Mouse (Mus musculus) MEL (cell line): ENCODE data around the gene Ccdc144b. TPM values are rescaled to one million over a fixed set of nuclear protein-coding genes. Genes with fewer than 3 reads are reported as not detected.

Experiments
- DNase-seq: peaks from one replicate; pipeline ENCODE4 v3.0.0; 2011; ENCODE audit warnings: low read depth, low spot score
- H3K27ac ChIP-seq: 2 replicates; pipeline ENCODE4 v1.5.1; 2012; ENCODE audit warnings: low read depth, mild to moderate bottlenecking, control low read depth, low read length, moderate library complexity; ENCODE audit not compliant: control insufficient read depth
- H3K27me3 ChIP-seq, 2 experiments: fragments of 150-350 bp in 1 of 2; sonication (generic) in 1 of 2; 2 replicates each; pipeline ENCODE4 v1.6.1; 2012; ENCODE audit warnings: low read length in 2 of 2, mild to moderate bottlenecking in 2 of 2, improper control_type of control experiment in 1 of 2, moderate library complexity in 1 of 2; ENCODE audit not compliant: insufficient read depth in 2 of 2, control insufficient read depth in 1 of 2
- H3K36me3 ChIP-seq, 2 experiments: 2 replicates each; pipeline ENCODE4 v1.6.1; 2012 to 2014; ENCODE audit warnings: low read length in 2 of 2, improper control_type of control experiment in 1 of 2, inconsistent platforms in 1 of 2, mild to moderate bottlenecking in 1 of 2; ENCODE audit not compliant: insufficient read depth in 2 of 2, control insufficient read depth in 1 of 2
- H3K4me1 ChIP-seq, 2 experiments: fragments of 150-350 bp in 1 of 2; sonication (generic) in 1 of 2; 2 replicates each; pipeline ENCODE4 v1.6.1; 2012; ENCODE audit warnings: low read length in 2 of 2, improper control_type of control experiment in 1 of 2, mild to moderate bottlenecking in 1 of 2; ENCODE audit not compliant: insufficient read depth in 2 of 2, control insufficient read depth in 1 of 2
- H3K4me3 ChIP-seq, 2 experiments: fragments of 150-350 bp in 1 of 2; sonication (generic) in 1 of 2; 2 replicates each; pipeline ENCODE4 v1.5.1; 2012; ENCODE audit warnings: low read depth in 2 of 2, low read length in 2 of 2, mild to moderate bottlenecking in 2 of 2, moderate library complexity in 2 of 2, control low read depth in 1 of 2, improper control_type of control experiment in 1 of 2; ENCODE audit not compliant: control insufficient read depth in 1 of 2, insufficient read depth in 1 of 2
- H3K79me2 ChIP-seq: 2 replicates; pipeline ENCODE4 v1.6.1; 2012; ENCODE audit warnings: mild to moderate bottlenecking, low read length, moderate library complexity; ENCODE audit not compliant: control insufficient read depth, poor library complexity, insufficient read depth
- H3K9ac ChIP-seq: 2 replicates; pipeline ENCODE4 v1.6.1; 2012; ENCODE audit warnings: low read depth, mild to moderate bottlenecking, control low read depth, low read length, moderate library complexity; ENCODE audit not compliant: control insufficient read depth, poor library complexity, severe bottlenecking
- H3K9me3 ChIP-seq: fragments of 150-350 bp; sonication (generic); replicated peaks from 2 replicates; pipeline ENCODE4 v1.6.1; 2012; ENCODE audit warnings: mild to moderate bottlenecking, low read length, improper control_type of control experiment, moderate library complexity; ENCODE audit not compliant: insufficient read depth
- BHLHE40 ChIP-seq: IDR thresholded peaks from 2 replicates; pipeline ENCODE4 v1.6.1; 2012; ENCODE audit warnings: low read depth, mild to moderate bottlenecking, inconsistent platforms, low read length, improper control_type of control experiment, borderline replicate concordance
- CHD2 ChIP-seq: IDR thresholded peaks from 2 replicates; pipeline ENCODE4 v1.6.1; 2011; ENCODE audit warnings: low read length, improper control_type of control experiment
- CTCF ChIP-seq, 3 experiments: IDR thresholded peaks in 2 of 3; conservative IDR thresholded peaks in 1 of 3; 2 replicates each; pipeline ENCODE4 v1.5.1; 2011 to 2012; ENCODE audit warnings: low read length in 3 of 3, low read depth in 2 of 3, mild to moderate bottlenecking in 2 of 3, improper control_type of control experiment in 1 of 3, inconsistent platforms in 1 of 3, mixed read lengths in 1 of 3, moderate library complexity in 1 of 3; ENCODE audit not compliant: control insufficient read depth in 1 of 3, insufficient read depth in 1 of 3, poor library complexity in 1 of 3, severe bottlenecking in 1 of 3
- E2F4 ChIP-seq: IDR thresholded peaks from 2 replicates; pipeline ENCODE4 v1.6.1; 2011; ENCODE audit warnings: low read depth, low read length, improper control_type of control experiment, borderline replicate concordance
- ELF1 ChIP-seq: IDR thresholded peaks from 2 replicates; pipeline ENCODE4 v1.6.1; 2014; ENCODE audit warnings: low read depth, mild to moderate bottlenecking, inconsistent platforms, low read length, improper control_type of control experiment, moderate library complexity
- EP300 ChIP-seq, 2 experiments: IDR thresholded peaks; 2 replicates each; pipeline ENCODE4 v1.6.1; 2011; ENCODE audit warnings: improper control_type of control experiment in 2 of 2, low read length in 2 of 2, low read depth in 1 of 2, mild to moderate bottlenecking in 1 of 2
- ETS1 ChIP-seq: IDR thresholded peaks from 2 replicates; pipeline ENCODE4 v1.6.1; 2012; ENCODE audit warnings: low read depth, mild to moderate bottlenecking, inconsistent platforms, low read length, improper control_type of control experiment, moderate library complexity
- GABPA ChIP-seq: IDR thresholded peaks from 2 replicates; pipeline ENCODE4 v1.6.1; 2012; ENCODE audit warnings: low read depth, mild to moderate bottlenecking, inconsistent platforms, low read length, improper control_type of control experiment, moderate library complexity
- GATA1 ChIP-seq: IDR thresholded peaks from 2 replicates; pipeline ENCODE4 v1.6.1; 2011; ENCODE audit warnings: low read depth, low read length, improper control_type of control experiment
- JUND ChIP-seq: IDR thresholded peaks from 2 replicates; pipeline ENCODE4 v1.6.1; 2011; ENCODE audit warnings: low read depth, mild to moderate bottlenecking, improper control_type of control experiment, low read length
- KAT2A ChIP-seq: conservative IDR thresholded peaks from 2 replicates; pipeline ENCODE4 v1.6.1; 2012; ENCODE audit warnings: low read depth, low read length, improper control_type of control experiment, inconsistent platforms
- MAFK ChIP-seq: IDR thresholded peaks from 2 replicates; pipeline ENCODE4 v1.6.1; 2011; ENCODE audit warnings: low read depth, mild to moderate bottlenecking, low read length, improper control_type of control experiment, borderline replicate concordance
- MAX ChIP-seq: IDR thresholded peaks from 2 replicates; pipeline ENCODE4 v1.6.1; 2011; ENCODE audit warnings: low read length, improper control_type of control experiment
- MAZ ChIP-seq: IDR thresholded peaks from 2 replicates; pipeline ENCODE4 v1.6.1; 2012; ENCODE audit warnings: low read depth, mild to moderate bottlenecking, inconsistent platforms, low read length, improper control_type of control experiment
- MYB ChIP-seq: IDR thresholded peaks from 2 replicates; pipeline ENCODE4 v1.6.1; 2011; ENCODE audit warnings: mild to moderate bottlenecking, low read depth, low read length, improper control_type of control experiment
- MYC ChIP-seq: IDR thresholded peaks from 2 replicates; pipeline ENCODE4 v1.6.1; 2011; ENCODE audit warnings: low read depth, mild to moderate bottlenecking, low read length, improper control_type of control experiment, moderate library complexity
- POLR2AphosphoS2 ChIP-seq: IDR thresholded peaks from 2 replicates; pipeline ENCODE4 v1.6.1; 2011; ENCODE audit warnings: low read length, improper control_type of control experiment
- POLR2AphosphoS5 ChIP-seq: IDR thresholded peaks from 2 replicates; pipeline ENCODE4 v1.6.1; 2012; ENCODE audit warnings: low read depth, borderline replicate concordance, mild to moderate bottlenecking, inconsistent platforms, low read length, moderate library complexity, mixed read lengths
- RAD21 ChIP-seq: IDR thresholded peaks from 2 replicates; pipeline ENCODE4 v1.6.1; 2011; ENCODE audit warnings: mild to moderate bottlenecking, low read depth, low read length, improper control_type of control experiment
- RCOR1 ChIP-seq: IDR thresholded peaks from 2 replicates; pipeline ENCODE4 v1.6.1; 2012; ENCODE audit warnings: low read depth, mild to moderate bottlenecking, inconsistent platforms, low read length, improper control_type of control experiment
- SIN3A ChIP-seq: IDR thresholded peaks from 2 replicates; pipeline ENCODE4 v1.6.1; 2012; ENCODE audit warnings: low read length, improper control_type of control experiment, inconsistent platforms
- TAL1 ChIP-seq: IDR thresholded peaks from 2 replicates; pipeline ENCODE4 v1.6.1; 2012; ENCODE audit warnings: mild to moderate bottlenecking, inconsistent platforms, low read length, moderate library complexity, mixed read lengths
- TBP ChIP-seq: IDR thresholded peaks from 2 replicates; pipeline ENCODE4 v1.8.0; 2011; ENCODE audit warnings: low read depth, low read length, improper control_type of control experiment
- TCF12 ChIP-seq: IDR thresholded peaks from 2 replicates; pipeline ENCODE4 v1.6.1; 2014; ENCODE audit warnings: low read depth, mild to moderate bottlenecking, inconsistent platforms, low read length, improper control_type of control experiment, moderate library complexity
- USF1 ChIP-seq: IDR thresholded peaks from 2 replicates; pipeline ENCODE4 v1.6.1; 2014; ENCODE audit warnings: low read depth, mild to moderate bottlenecking, inconsistent platforms, low read length, improper control_type of control experiment, moderate library complexity
- USF2 ChIP-seq, 2 experiments: IDR thresholded peaks; 2 replicates each; pipeline ENCODE4 v1.6.1; 2011 to 2012; ENCODE audit warnings: improper control_type of control experiment in 2 of 2, low read length in 2 of 2, borderline replicate concordance in 1 of 2, inconsistent platforms in 1 of 2, low read depth in 1 of 2, mild to moderate bottlenecking in 1 of 2; ENCODE audit not compliant: insufficient read depth in 1 of 2
- ZC3H11A ChIP-seq: IDR thresholded peaks from 2 replicates; pipeline ENCODE4 v1.6.1; 2012; ENCODE audit warnings: low read depth, mild to moderate bottlenecking, inconsistent platforms, low read length, improper control_type of control experiment
- ZMIZ1 ChIP-seq: IDR thresholded peaks from 2 replicates; pipeline ENCODE4 v1.6.1; 2012; ENCODE audit warnings: low read depth, mild to moderate bottlenecking, inconsistent platforms, low read length, improper control_type of control experiment, moderate library complexity
- ZNF384 ChIP-seq: IDR thresholded peaks from 2 replicates; pipeline ENCODE4 v1.6.1; 2012; ENCODE audit warnings: low read depth, mild to moderate bottlenecking, inconsistent platforms, low read length, improper control_type of control experiment
- polyA plus RNA-seq, 2 experiments: library from polyadenylated mRNA; stranded (reverse) in 1 of 2; unstranded in 1 of 2; fragments of >175 nt in 1 of 2; fragments of >200 nt in 1 of 2; gene quantifications; 2 replicates each; pipeline versions ENCODE4 v1.2.1 to v1.2.4; 2012; ENCODE audit warnings: low replicate concordance in 2 of 2, low read depth in 1 of 2; ENCODE audit not compliant: insufficient read length in 2 of 2, insufficient read depth in 1 of 2, missing spikeins in 1 of 2
- total RNA-seq: library from RNA; depleted of rRNA; stranded (reverse); fragments of 300-350 nt; gene quantifications from 2 replicates; pipeline ENCODE4 v1.2.3, GENCODE M21; 2012

Ccdc144b gene
- total and polyA plus RNA-seq, 3 experiments: not detected

GRCm38 (mm10) chr3:36065166-36065565 is 11.8 kb upstream of the Ccdc144b start:
- H3K4me3 ChIP-seq: peak overlapping the region in 1 of 2 experiments; percentile 91; a peak in 3 of 4 replicates
- H3K9me3 ChIP-seq: no peaks in the 10 kb centered on the region
- no peak for TF ChIP-seq E2F4
- TF ChIP-seq GABPA: no peak
- no peak for TF ChIP-seq EP300 (IDR thresholded peaks at IDR 0.05; ENCODE audit: low read depth in 1 of 2, low read length in 2 of 2)
- no peak for TF ChIP-seq MAFK
- no peak for TF ChIP-seq ZC3H11A
- no peak for TF ChIP-seq MAX
- TF ChIP-seq MYB: no peak
- no peak for TF ChIP-seq ETS1
- TF ChIP-seq JUND: no peak
- no peak for TF ChIP-seq TBP
- TF ChIP-seq ZNF384: no peak
- no peak for TF ChIP-seq CHD2
- TF ChIP-seq CTCF (IDR thresholded peaks at IDR 0.05 in 2 of 3, conservative IDR thresholded peaks at IDR 0.05 in 1 of 3; ENCODE audit: control insufficient read depth in 1 of 3, insufficient read depth in 1 of 3, low read depth in 2 of 3, low read length in 3 of 3, poor library complexity in 1 of 3, severe bottlenecking in 1 of 3): no peak
- no peak for TF ChIP-seq KAT2A
- no peak for TF ChIP-seq TCF12
- no peak for TF ChIP-seq POLR2AphosphoS2
- TF ChIP-seq GATA1: no peak
- no peak for TF ChIP-seq USF1
- TF ChIP-seq RCOR1: no peak
- TF ChIP-seq POLR2AphosphoS5: no peak
- peaks cover 0 to 11% of the 10 kb centered on the region in 2 experiments; a peak in 2 of 4 replicates for H3K36me3 ChIP-seq
- DNase-seq: peak; percentile 45
- H3K27ac ChIP-seq: no peak overlapping the region
- peaks cover 2 to 10% of the 10 kb centered on the region in 2 experiments; a peak in 3 of 4 replicates for H3K4me1 ChIP-seq
- H3K9ac ChIP-seq: peak overlapping the region; percentile 66; the same call in 1 of the 2 replicates
- H3K79me2 ChIP-seq: peaks cover 19% of the 10 kb centered on the region
- no peaks in the 10 kb centered on the region; a peak in 1 of 4 replicates for H3K27me3 ChIP-seq

- no peaks in the 10 kb centered on the region; a peak in 1 of 4 replicates for H3K27me3 ChIP-seq
- H3K27ac ChIP-seq: no peak overlapping the region
- H3K9ac ChIP-seq: no peak overlapping the region
- peaks cover 19% of the 10 kb centered on the region for H3K79me2 ChIP-seq
- H3K4me3 ChIP-seq: no peak overlapping the region
- peaks cover 0 to 12% of the 10 kb centered on the region in 2 experiments; a peak in 2 of 4 replicates for H3K36me3 ChIP-seq
- H3K9me3 ChIP-seq: no peaks in the 10 kb centered on the region
- H3K4me1 ChIP-seq: peaks cover 2 to 10% of the 10 kb centered on the region in 2 experiments; a peak in 3 of 4 replicates
- DNase-seq: no peak
- no peak for TF ChIP-seq CTCF (IDR thresholded peaks at IDR 0.05 in 2 of 3, conservative IDR thresholded peaks at IDR 0.05 in 1 of 3; ENCODE audit: control insufficient read depth in 1 of 3, insufficient read depth in 1 of 3, low read depth in 2 of 3, low read length in 3 of 3, poor library complexity in 1 of 3, severe bottlenecking in 1 of 3)
- TF ChIP-seq ELF1: no peak
- no peak for TF ChIP-seq RAD21
- TF ChIP-seq ZC3H11A: no peak
- TF ChIP-seq EP300 (IDR thresholded peaks at IDR 0.05; ENCODE audit: low read depth in 1 of 2, low read length in 2 of 2): no peak
- no peak for TF ChIP-seq SIN3A
- no peak for TF ChIP-seq TCF12
- no peak for TF ChIP-seq CHD2
- no peak for TF ChIP-seq POLR2AphosphoS5
- TF ChIP-seq TAL1: no peak
- TF ChIP-seq E2F4: no peak
- no peak for TF ChIP-seq GATA1
- TF ChIP-seq BHLHE40: no peak
- no peak for TF ChIP-seq MAZ
- TF ChIP-seq MAFK: no peak
- no peak for TF ChIP-seq GABPA
- no peak for TF ChIP-seq USF2 (IDR thresholded peaks at IDR 0.05; ENCODE audit: borderline replicate concordance in 1 of 2, insufficient read depth in 1 of 2, low read depth in 1 of 2, low read length in 2 of 2)
- TF ChIP-seq MYC: no peak
- no peak for TF ChIP-seq TBP
- no peak for TF ChIP-seq ZMIZ1
Measured at GRCm38 (mm10) chr3:36064592-36065061, 11.3 kb upstream of the Ccdc144b start.
